Comparison of ENCODE assay signal across 9 mouse cellular contexts in genomic region chr2:178513636-178514071, GRCm38 (mm10).
DNase-seq lines count a peak whose midpoint lies in the region; ATAC-seq and TF ChIP-seq lines count a peak whose summit lies in the region.
"Had no signal": no experiment of that assay in that cellular context is flagged by ENCODE, and none has a peak within 500 bp of the region (broad histone marks: within the 10 kb centered on the region; RNA-seq: fewer than 3 reads in every experiment).

No protein-coding gene starts in this region.

- no peak for TF ChIP-seq CTCF in brain, embryonic 14.5 days (IDR thresholded peaks at IDR 0.05; ENCODE audit: borderline replicate concordance, extremely low read depth, insufficient read depth, insufficient read length)

- peak; percentile 20 for DNase-seq in hindbrain, embryonic 10.5 days (ENCODE audit: low spot score)
- DNase-seq in hindbrain, embryonic 11.5 days (ENCODE audit: low spot score) = no peak
- peak; percentile 85 for DNase-seq in brain, embryonic 14.5 days (ENCODE audit: low read depth)
- peak; percentile 73 for DNase-seq in forebrain, embryonic 14.5 days (ENCODE audit: low spot score)
- DNase-seq in left cerebral cortex, postnatal 4 days = peak; percentile 86
- DNase-seq in natural killer cell, adult 2 months (ENCODE audit: low spot score in 2 of 2) = no peak
- DNase-seq in adrenal gland, adult 2 months = no peak

- H3K4me3 ChIP-seq in hindbrain, embryonic 10.5 days = no peak overlapping the region
- no peak overlapping the region for H3K4me3 ChIP-seq in hindbrain, embryonic 11.5 days (ENCODE audit: low read depth, low read length)
- no peak overlapping the region for H3K4me3 ChIP-seq in forebrain, embryonic 14.5 days (ENCODE audit: low read depth, low read length)
- H3K4me3 ChIP-seq: heart, embryonic 15.5 days had no signal

- no peak overlapping the region for H3K9ac ChIP-seq in hindbrain, embryonic 11.5 days (ENCODE audit: low read depth, low read length)
- H3K9ac ChIP-seq in forebrain, embryonic 14.5 days (ENCODE audit: low read length) = no peak overlapping the region
- H3K9ac ChIP-seq: heart, embryonic 15.5 days had no signal

- 67% methylated on average over 16 of the region's 16 CpGs for WGBS in hindbrain, embryonic 10.5 days
- whole genome bisulfite sequencing in hindbrain, embryonic 11.5 days = 64% methylated on average over 16 of the region's 16 CpGs
- 50% methylated on average over 16 of the region's 16 CpGs for WGBS in forebrain, embryonic 14.5 days

- H3K4me1 ChIP-seq in hindbrain, embryonic 10.5 days (replicated peaks) = peaks cover 11% of the 10 kb centered on the region
- no peaks in the 10 kb centered on the region for H3K4me1 ChIP-seq in hindbrain, embryonic 11.5 days (replicated peaks; ENCODE audit: control insufficient read depth, insufficient read depth, low read length)
- H3K4me1 ChIP-seq in forebrain, embryonic 14.5 days (ENCODE audit: control insufficient read depth, insufficient read depth, low read length) = no peaks in the 10 kb centered on the region
- H3K4me1 ChIP-seq: heart, embryonic 15.5 days had no signal

- no peak for ATAC-seq in hindbrain, embryonic 11.5 days (ENCODE audit: low FRiP score)
- ATAC-seq in forebrain, embryonic 14.5 days = peak; percentile 68
- ATAC-seq in erythroid progenitor cell, adult 5-6 weeks (replicated peaks; ENCODE audit: low FRiP score, poor library complexity, severe bottlenecking) = no peak

- no peak for TF ChIP-seq POLR2A in brain, embryonic 14.5 days (IDR thresholded peaks at IDR 0.05; ENCODE audit: borderline replicate concordance, extremely low read depth, insufficient read depth, insufficient read length, poor library complexity, severe bottlenecking)

- H3K36me3 ChIP-seq in hindbrain, embryonic 10.5 days = no peaks in the 10 kb centered on the region
- H3K36me3 ChIP-seq in hindbrain, embryonic 11.5 days (ENCODE audit: control insufficient read depth, insufficient read depth, low read length) = no peaks in the 10 kb centered on the region
- no peaks in the 10 kb centered on the region for H3K36me3 ChIP-seq in forebrain, embryonic 14.5 days (ENCODE audit: control insufficient read depth, insufficient read depth, low read length)
- H3K36me3 ChIP-seq: heart, embryonic 15.5 days had no signal

- no peak overlapping the region for H3K4me2 ChIP-seq in hindbrain, embryonic 11.5 days (replicated peaks; ENCODE audit: low read depth, low read length)
- no peak overlapping the region; the same call in 1 of the 2 replicates for H3K4me2 ChIP-seq in forebrain, embryonic 14.5 days (ENCODE audit: low read length)
- H3K4me2 ChIP-seq: heart, embryonic 15.5 days had no signal

- H3K9me3 ChIP-seq in hindbrain, embryonic 10.5 days = no peaks in the 10 kb centered on the region
- H3K9me3 ChIP-seq in hindbrain, embryonic 11.5 days (ENCODE audit: control insufficient read depth, low read length) = no peaks in the 10 kb centered on the region
- H3K9me3 ChIP-seq in forebrain, embryonic 14.5 days (replicated peaks; ENCODE audit: control insufficient read depth, low read length) = no peaks in the 10 kb centered on the region
- H3K9me3 ChIP-seq: heart, embryonic 15.5 days had no signal

- intact Hi-C loops in left cerebral cortex, postnatal 4 days (cut with DNase I) = no loop called here

- H3K27ac ChIP-seq in hindbrain, embryonic 10.5 days = no peak overlapping the region; the same call in 1 of the 2 replicates
- no peak overlapping the region for H3K27ac ChIP-seq in hindbrain, embryonic 11.5 days (ENCODE audit: low read depth, low read length)
- H3K27ac ChIP-seq in forebrain, embryonic 14.5 days (ENCODE audit: low read depth, low read length) = peak overlapping the region; percentile 44; the same call in 1 of the 2 replicates
- H3K27ac ChIP-seq: heart, embryonic 15.5 days had no signal

- no peaks in the 10 kb centered on the region for H3K27me3 ChIP-seq in hindbrain, embryonic 10.5 days (ENCODE audit: insufficient read depth, poor library complexity, severe bottlenecking)
- no peaks in the 10 kb centered on the region for H3K27me3 ChIP-seq in hindbrain, embryonic 11.5 days (ENCODE audit: control insufficient read depth, insufficient read depth, low read length)
- no peaks in the 10 kb centered on the region; the same call in 1 of the 2 replicates for H3K27me3 ChIP-seq in forebrain, embryonic 14.5 days (replicated peaks; ENCODE audit: control insufficient read depth, insufficient read depth, low read length)
- H3K27me3 ChIP-seq: heart, embryonic 15.5 days had no signal

Comparison
In these comparisons a context has a peak if more than half of its experiments do, and no peak if none do; other contexts are left out.
1. DNase-seq: peak in hindbrain, embryonic 10.5 days (single experiment), brain, embryonic 14.5 days (single experiment), forebrain, embryonic 14.5 days (single experiment) and left cerebral cortex, postnatal 4 days (single experiment); none in hindbrain, embryonic 11.5 days (single experiment), natural killer cell, adult 2 months (0 of 2) and adrenal gland, adult 2 months (single experiment).